Mouse (Mus musculus): ENCODE data around the gene Orc2. TPM values are rescaled to one million over a fixed set of nuclear protein-coding genes. Genes with fewer than 3 reads are reported as not detected.

The Orc2 gene
- 17.7 and 21.2 TPM in 2 replicates for polyA plus RNA-seq (2012; rRNA removed)
- polyA plus RNA-seq (2014; fragmentation: Nextera tagmentation; extraction: Ambion mirVana), result 39.0 and 40.0 TPM in 2 replicates

- Histone ChIP-seq H3K4me1 (replicated peaks; ENCODE audit: control insufficient read depth in 2 of 2, insufficient read depth in 2 of 2, low read length in 1 of 2) (peaks cover 6 to 15% of the 10 kb centered on the region in 2 experiments), H3K4me2 (ENCODE audit: low read depth) (peak within 1 kb of the TSS; percentile 79), H3K4me3 (ENCODE audit: insufficient read depth in 1 of 2, low read depth in 2 of 2, low read length in 2 of 2) (peak within 1 kb of the TSS; percentile 88 to 97), H3K9me3 (ENCODE audit: control insufficient read depth, low read length) (peaks cover 17% of the 10 kb centered on the region), H3K27me3 (ENCODE audit: control insufficient read depth, insufficient read depth, low read length) (no peaks in the 10 kb centered on the region), H3K36me3 (replicated peaks; ENCODE audit: control insufficient read depth, insufficient read depth, low read depth) (peaks cover 14% of the 10 kb centered on the region), H3K9ac (replicated peaks) (peak within 1 kb of the TSS; percentile 96), H3K27ac (peak within 1 kb of the TSS; percentile 85)
- DNase-seq (ENCODE audit: low read depth in 3 of 3, low spot score in 3 of 3) (peak; percentile 88 to 91 (median 90)), ATAC-seq (ENCODE audit: insufficient read depth) (peak; percentile 94)
- TF ChIP-seq EP300 (IDR thresholded peaks at IDR 0.05; ENCODE audit: low read depth) (no peak; the same call in 1 of the 2 replicates), CTCF (IDR thresholded peaks at IDR 0.05; ENCODE audit: low read depth) (no peak)
- WGBS (ENCODE audit: insufficient replicate concordance), result under 1% methylated on average over 64 of the region's 64 CpGs
Measured at GRCm38 (mm10) chr1:58504577-58505254, at the start of gene Orc2. Orc2 (minus strand) TSS chr1:58505109.

- no peak overlapping the region for H3K9ac ChIP-seq (replicated peaks)
- no peak overlapping the region for H3K27ac ChIP-seq
- no peak overlapping the region for H3K4me2 ChIP-seq (ENCODE audit: low read depth)
- peaks cover 7% of the 10 kb centered on the region for H3K36me3 ChIP-seq (replicated peaks; ENCODE audit: control insufficient read depth, insufficient read depth, low read depth)
- H3K4me3 ChIP-seq (ENCODE audit: insufficient read depth in 1 of 2, low read depth in 2 of 2, low read length in 2 of 2), result no peak overlapping the region
- no peak for TF ChIP-seq EP300 (IDR thresholded peaks at IDR 0.05; ENCODE audit: low read depth)
- TF ChIP-seq CTCF (IDR thresholded peaks at IDR 0.05; ENCODE audit: low read depth), result no peak
- H3K27me3 ChIP-seq (ENCODE audit: control insufficient read depth, insufficient read depth, low read length), result no peaks in the 10 kb centered on the region
- H3K4me1 ChIP-seq (replicated peaks; ENCODE audit: control insufficient read depth in 2 of 2, insufficient read depth in 2 of 2, low read length in 1 of 2), result no peaks in the 10 kb centered on the region
- WGBS (ENCODE audit: insufficient replicate concordance), result 57% methylated on average over 1 of the region's 1 CpGs
- ATAC-seq (ENCODE audit: insufficient read depth), result no peak
- no peak for DNase-seq (ENCODE audit: low read depth in 3 of 3, low spot score in 3 of 3)
- H3K9me3 ChIP-seq (ENCODE audit: control insufficient read depth, low read length), result no peaks in the 10 kb centered on the region
Measured at GRCm38 (mm10) chr1:58541386-58541785, 36.5 kb upstream of the Orc2 start.

GRCm38 (mm10) chr1:58507249-58507648 is 2.3 kb upstream of the Orc2 start:
- H3K9ac ChIP-seq (replicated peaks), result no peak overlapping the region
- no peaks in the 10 kb centered on the region for H3K36me3 ChIP-seq (replicated peaks; ENCODE audit: control insufficient read depth, insufficient read depth, low read depth)
- WGBS (ENCODE audit: insufficient replicate concordance), result 70% methylated on average over 3 of the region's 3 CpGs
- TF ChIP-seq CTCF (IDR thresholded peaks at IDR 0.05; ENCODE audit: low read depth) (no peak), EP300 (IDR thresholded peaks at IDR 0.05; ENCODE audit: low read depth) (no peak)
- no peaks in the 10 kb centered on the region for H3K27me3 ChIP-seq (ENCODE audit: control insufficient read depth, insufficient read depth, low read length)
- H3K4me3 ChIP-seq (ENCODE audit: insufficient read depth in 1 of 2, low read depth in 2 of 2, low read length in 2 of 2), result no peak overlapping the region
- H3K4me1 ChIP-seq (replicated peaks; ENCODE audit: control insufficient read depth in 2 of 2, insufficient read depth in 2 of 2, low read length in 1 of 2), result peaks cover 6 to 8% of the 10 kb centered on the region in 2 experiments
- peaks cover 17% of the 10 kb centered on the region for H3K9me3 ChIP-seq (ENCODE audit: control insufficient read depth, low read length)
- H3K27ac ChIP-seq, result no peak overlapping the region
- H3K4me2 ChIP-seq (ENCODE audit: low read depth), result no peak overlapping the region
- no peak for DNase-seq (ENCODE audit: low read depth in 3 of 3, low spot score in 3 of 3)
- ATAC-seq (ENCODE audit: insufficient read depth), result no peak

GRCm38 (mm10) chr1:58503793-58504370 is 1.0 kb downstream of the Orc2 start:
- peaks cover 17% of the 10 kb centered on the region for H3K9me3 ChIP-seq (ENCODE audit: control insufficient read depth, low read length)
- no peaks in the 10 kb centered on the region for H3K27me3 ChIP-seq (ENCODE audit: control insufficient read depth, insufficient read depth, low read length)
- H3K27ac ChIP-seq, result peak overlapping the region; percentile 85
- H3K4me3 ChIP-seq (ENCODE audit: insufficient read depth in 1 of 2, low read depth in 2 of 2, low read length in 2 of 2), result peak overlapping the region; percentile 88 to 97
- ATAC-seq (ENCODE audit: insufficient read depth), result no peak
- peak overlapping the region; percentile 96 for H3K9ac ChIP-seq (replicated peaks)
- TF ChIP-seq CTCF (IDR thresholded peaks at IDR 0.05; ENCODE audit: low read depth), result no peak
- TF ChIP-seq EP300 (IDR thresholded peaks at IDR 0.05; ENCODE audit: low read depth), result no peak
- H3K4me2 ChIP-seq (ENCODE audit: low read depth), result peak overlapping the region; percentile 79
- peaks cover 22% of the 10 kb centered on the region for H3K36me3 ChIP-seq (replicated peaks; ENCODE audit: control insufficient read depth, insufficient read depth, low read depth)
- H3K4me1 ChIP-seq (replicated peaks; ENCODE audit: control insufficient read depth in 2 of 2, insufficient read depth in 2 of 2, low read length in 1 of 2), result peaks cover 6 to 15% of the 10 kb centered on the region in 2 experiments
- peak in 2 of 3 experiments; percentile 13 to 20 for DNase-seq (ENCODE audit: low read depth in 3 of 3, low spot score in 3 of 3)
- WGBS (ENCODE audit: insufficient replicate concordance), result 4% methylated on average over 9 of the region's 9 CpGs

- Histone ChIP-seq H3K9ac (replicated peaks) (peak overlapping the region; percentile 96), H3K27ac (peak overlapping the region; percentile 85), H3K4me2 (ENCODE audit: low read depth) (peak overlapping the region; percentile 79), H3K27me3 (ENCODE audit: control insufficient read depth, insufficient read depth, low read length) (no peaks in the 10 kb centered on the region), H3K4me3 (ENCODE audit: insufficient read depth in 1 of 2, low read depth in 2 of 2, low read length in 2 of 2) (peak overlapping the region; percentile 49 to 97), H3K36me3 (replicated peaks; ENCODE audit: control insufficient read depth, insufficient read depth, low read depth) (peaks cover 29% of the 10 kb centered on the region), H3K4me1 (replicated peaks; ENCODE audit: control insufficient read depth in 2 of 2, insufficient read depth in 2 of 2, low read length in 1 of 2) (peaks cover 6 to 15% of the 10 kb centered on the region in 2 experiments), H3K9me3 (ENCODE audit: control insufficient read depth, low read length) (peaks cover 12% of the 10 kb centered on the region)
- ATAC-seq (ENCODE audit: insufficient read depth) (peak; percentile 78), DNase-seq (ENCODE audit: low read depth in 3 of 3, low spot score in 3 of 3) (peak; percentile 58 to 70 (median 65))
- no peak for TF ChIP-seq CTCF (IDR thresholded peaks at IDR 0.05; ENCODE audit: low read depth)
- TF ChIP-seq EP300 (IDR thresholded peaks at IDR 0.05; ENCODE audit: low read depth), result peak; percentile 80
Measured at GRCm38 (mm10) chr1:58503134-58503533, 1.8 kb downstream of the Orc2 start.

Data from liver, embryonic 14.5 days (tissue).